Comparison of ENCODE assay signal across 22 mouse cellular contexts in genomic region chr19:17443581-17443980, GRCm38 (mm10). TPM values are rescaled to one million over a fixed set of nuclear protein-coding genes. Genes with fewer than 3 reads are reported as not detected.
A peak's percentile ranks its signal among the peaks of the same experiment; 100 is the strongest.
DNase-seq lines count a peak whose midpoint lies in the region; ATAC-seq and TF ChIP-seq lines count a peak whose summit lies in the region.
"Had no signal": no experiment of that assay in that cellular context is flagged by ENCODE, and none has a peak within 500 bp of the region (broad histone marks: within the 10 kb centered on the region; RNA-seq: fewer than 3 reads in every experiment).

No protein-coding gene starts in this region.

- no peak for TF ChIP-seq CTCF in intestine, postnatal 0 days (IDR thresholded peaks at IDR 0.05; ENCODE audit: low read depth)
- no peak for TF ChIP-seq CTCF in liver, adult 2 months (IDR thresholded peaks at IDR 0.05; ENCODE audit: low read depth, low read length)

- H3K79me2 ChIP-seq in liver, adult 2 months (ENCODE audit: control insufficient read depth, insufficient read depth, low read length), result no peaks in the 10 kb centered on the region

- no peaks in the 10 kb centered on the region for H3K9me3 ChIP-seq in intestine, postnatal 0 days (ENCODE audit: control insufficient read depth)
- no peaks in the 10 kb centered on the region for H3K9me3 ChIP-seq in intestine, embryonic 15.5 days
- H3K9me3 ChIP-seq: heart, embryonic 15.5 days; limb, embryonic 13.5 days; midbrain, embryonic 12.5 days had no signal

- H3K27me3 ChIP-seq in intestine, postnatal 0 days (replicated peaks; ENCODE audit: control insufficient read depth, insufficient read depth, low read length), result no peaks in the 10 kb centered on the region
- no peaks in the 10 kb centered on the region for H3K27me3 ChIP-seq in intestine, embryonic 15.5 days (replicated peaks)
- no peaks in the 10 kb centered on the region for H3K27me3 ChIP-seq in liver, adult 2 months (ENCODE audit: control insufficient read depth, insufficient read depth, low read length)
- H3K27me3 ChIP-seq: heart, embryonic 15.5 days; limb, embryonic 13.5 days; midbrain, embryonic 12.5 days had no signal

- H3K36me3 ChIP-seq in intestine, postnatal 0 days (ENCODE audit: control insufficient read depth, insufficient read depth), result peaks cover 7% of the 10 kb centered on the region; the same call in 1 of the 2 replicates
- H3K36me3 ChIP-seq in intestine, embryonic 15.5 days, result no peaks in the 10 kb centered on the region
- no peaks in the 10 kb centered on the region for H3K36me3 ChIP-seq in liver, adult 2 months (ENCODE audit: control insufficient read depth, insufficient read depth, low read length)
- H3K36me3 ChIP-seq: heart, embryonic 15.5 days; limb, embryonic 13.5 days; midbrain, embryonic 12.5 days had no signal

- no peak overlapping the region for H3K4me2 ChIP-seq in intestine, postnatal 0 days (replicated peaks; ENCODE audit: low read depth)
- no peak overlapping the region for H3K4me2 ChIP-seq in intestine, embryonic 15.5 days (replicated peaks)
- H3K4me2 ChIP-seq: heart, embryonic 15.5 days; hindbrain, embryonic 14.5 days; limb, embryonic 13.5 days; midbrain, embryonic 12.5 days had no signal

- H3K4me3 ChIP-seq in intestine, postnatal 0 days (ENCODE audit: low read depth, low read length), result no peak overlapping the region
- H3K4me3 ChIP-seq in intestine, embryonic 15.5 days (replicated peaks), result no peak overlapping the region
- no peak overlapping the region for H3K4me3 ChIP-seq in liver, adult 2 months (ENCODE audit: insufficient read depth, low read depth, low read length)
- H3K4me3 ChIP-seq: heart, embryonic 15.5 days; layer of hippocampus, adult 2 months; limb, embryonic 13.5 days; midbrain, embryonic 12.5 days had no signal

- peak; percentile 83 for DNase-seq in liver, adult 2 months (ENCODE audit: extremely low read depth, low read depth, low spot score)
- DNase-seq in liver, result no peak
- peak; percentile 50 for DNase-seq in large intestine, adult 2 months (ENCODE audit: low read depth, low spot score)
- no peak for DNase-seq in adrenal gland, adult 18-20 months (ENCODE audit: low spot score in 2 of 2)
- no peak for DNase-seq in right cerebral cortex, adult 18-20 months
- no peak for DNase-seq in layer of hippocampus, adult 18-20 months (ENCODE audit: low spot score in 2 of 2)
- DNase-seq: adrenal gland, adult 2 months; cerebellum, adult 11-12 months; cerebellum, postnatal 10 days; gastrocnemius, postnatal 25 days; heart, postnatal 36 days; lung, adult 18-20 months; lung, postnatal 10 days; right cerebral cortex, postnatal 14 days had no signal

- no peak overlapping the region for H3K27ac ChIP-seq in intestine, postnatal 0 days (ENCODE audit: low read depth, low read length)
- H3K27ac ChIP-seq in intestine, embryonic 15.5 days, result no peak overlapping the region
- 0 out of 2 replicates have a peak overlapping the region, but pooled peaks have one; percentile 1 for H3K27ac ChIP-seq in liver, adult 2 months (replicated peaks; ENCODE audit: insufficient read depth, low read depth, low read length)
- H3K27ac ChIP-seq: heart, embryonic 15.5 days; hindbrain, embryonic 14.5 days; layer of hippocampus, adult 2 months; limb, embryonic 13.5 days; midbrain, embryonic 12.5 days had no signal

- 83% methylated on average over 7 of the region's 7 CpGs for WGBS in intestine, postnatal 0 days
- WGBS in intestine, embryonic 15.5 days, result 82% methylated on average over 7 of the region's 7 CpGs
- 22% methylated on average over 7 of the region's 7 CpGs for WGBS in liver, adult 2 months
- WGBS in large intestine, adult 2 months, result 36% methylated on average over 7 of the region's 7 CpGs

- ATAC-seq in intestine, postnatal 0 days, result 0 out of 2 replicates have a peak, but pooled peaks have one; percentile 16
- no peak for ATAC-seq in intestine, embryonic 15.5 days
- ATAC-seq: inflammation-experienced regulatory T-cells, adult 6 months had no signal

- no peak for TF ChIP-seq POLR2A in liver, adult 2 months (IDR thresholded peaks at IDR 0.05; ENCODE audit: extremely low read depth, insufficient read depth, low read length)

- no peaks in the 10 kb centered on the region for H3K4me1 ChIP-seq in intestine, postnatal 0 days (replicated peaks; ENCODE audit: control insufficient read depth, insufficient read depth, low read length)
- H3K4me1 ChIP-seq in intestine, embryonic 15.5 days (replicated peaks), result no peaks in the 10 kb centered on the region
- H3K4me1 ChIP-seq in liver, adult 2 months (ENCODE audit: control insufficient read depth, insufficient read depth, low read length), result peaks cover 1% of the 10 kb centered on the region; the same call in 1 of the 2 replicates
- H3K4me1 ChIP-seq: heart, embryonic 15.5 days; midbrain, embryonic 12.5 days had no signal

- no peak overlapping the region for H3K9ac ChIP-seq in intestine, postnatal 0 days (ENCODE audit: low read depth, low read length)
- H3K9ac ChIP-seq in intestine, embryonic 15.5 days, result no peak overlapping the region
- H3K9ac ChIP-seq in liver, adult 2 months (ENCODE audit: low read depth, low read length), result no peak overlapping the region
- H3K9ac ChIP-seq: heart, embryonic 15.5 days; hindbrain, embryonic 14.5 days; limb, embryonic 13.5 days; midbrain, embryonic 12.5 days had no signal

RNA-seq across cellular contexts. Expression of gene Rfk, which starts 49.7 kb away (rescaled TPM):
- 484 and 527 TPM in 2 replicates for polyA plus RNA-seq in intestine, postnatal 0 days (2015; fragmentation: Nextera tagmentation; extraction: Ambion mirVana)
- 109 and 117 TPM in 2 replicates for polyA plus RNA-seq in intestine, embryonic 15.5 days (2015; fragmentation: Nextera tagmentation; extraction: Ambion mirVana)
- total RNA-seq in liver, adult 2 months (2014; rRNA removed), result 38.1 and 43.8 TPM in 2 replicates
- 51.2 and 53.3 TPM in 2 replicates for polyA plus RNA-seq in liver, adult 2 months (2012; rRNA removed)
- polyA plus RNA-seq in large intestine, adult 2 months (2012; rRNA removed), result 273 and 390 TPM in 2 replicates
- total RNA-seq in adrenal gland, adult 18-20 months (2021), result 100 to 1,000 TPM in 1 of 2 experiments, 10 to 100 TPM in 1; 74.3 to 417 TPM
- total RNA-seq in layer of hippocampus, adult 18-20 months (2021), result 10 to 100 TPM; 60.1 to 64.6 TPM

Comparison
In these comparisons a context has a peak if more than half of its experiments do, and no peak if none do; other contexts are left out.
1. DNase-seq: peak in liver, adult 2 months (single experiment) and large intestine, adult 2 months (single experiment); none in liver (single experiment), adrenal gland, adult 18-20 months (0 of 2), right cerebral cortex, adult 18-20 months (single experiment) and layer of hippocampus, adult 18-20 months (0 of 2).